Mouse (Mus musculus): ENCODE measurements at regions not wholly inside any gene's neighbourhood (a gene's known extent, or its start where the extent isn't known, plus 50 kb on each side); places are given as distances from the start of the nearest gene placed in this dataset.

DNA sequence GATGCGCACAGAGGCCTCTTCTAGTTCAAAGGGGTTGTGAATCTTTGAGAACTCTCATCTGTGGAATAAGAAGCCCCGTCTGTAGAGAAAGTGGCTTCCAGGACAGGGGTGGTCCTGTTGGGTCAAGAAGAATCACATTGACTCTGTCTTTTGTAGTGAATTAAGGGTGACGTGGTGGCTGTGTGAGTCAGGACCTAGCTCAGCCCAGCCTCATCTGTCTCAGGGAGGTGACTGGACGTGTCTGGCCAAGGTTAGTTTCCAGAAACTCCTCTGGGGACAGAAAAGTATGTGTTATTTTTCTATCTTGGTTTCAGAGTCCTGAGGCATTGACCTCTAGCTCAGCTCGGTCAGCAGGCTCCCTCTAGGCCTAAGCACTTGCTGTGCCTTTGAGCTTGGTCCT, 73.3 kb upstream of the Lep start:
- DNase-seq, result no peak

DNA sequence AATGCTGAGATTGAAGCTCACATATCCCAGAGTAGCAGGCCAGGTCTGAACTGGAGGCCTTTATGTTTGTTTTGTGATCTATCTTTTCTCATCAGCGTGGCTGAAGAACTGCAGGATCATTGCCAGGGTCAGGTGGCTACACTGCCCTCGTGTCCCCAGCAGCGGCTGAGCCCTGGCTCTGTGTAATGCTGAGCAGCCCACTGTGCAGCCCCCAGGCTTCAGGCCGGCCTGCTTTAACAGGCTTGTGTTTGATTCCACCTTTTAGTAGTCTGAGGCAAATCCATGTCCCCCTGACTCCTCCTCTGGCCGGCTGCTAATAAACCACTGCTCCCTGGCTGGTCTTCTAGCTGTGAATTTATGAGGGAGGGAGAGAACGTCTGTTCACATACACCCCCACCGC, 72.6 kb upstream of the Lep start:
- DNase-seq, result no peak

DNA sequence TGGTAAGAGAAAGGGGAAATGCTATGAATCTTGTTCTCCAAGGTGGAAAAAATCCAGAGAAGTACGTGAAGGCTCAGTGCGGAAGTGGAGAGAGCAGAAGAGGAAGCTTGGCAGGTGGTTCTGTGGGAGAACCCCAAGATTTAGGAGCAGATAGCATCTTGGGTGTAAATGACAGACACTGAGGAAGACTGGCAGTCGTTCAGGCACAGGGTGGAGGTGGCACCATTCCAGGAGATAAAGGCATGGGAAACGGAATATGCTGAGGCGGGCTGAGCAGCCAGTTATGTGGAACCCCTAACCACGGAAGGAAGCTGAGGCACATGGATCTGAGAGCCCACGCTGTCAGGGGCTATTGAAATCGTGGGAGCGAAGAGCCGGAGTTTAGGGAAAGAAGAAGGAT, 70.6 kb upstream of the Lep start:
- DNase-seq, result no peak

DNA sequence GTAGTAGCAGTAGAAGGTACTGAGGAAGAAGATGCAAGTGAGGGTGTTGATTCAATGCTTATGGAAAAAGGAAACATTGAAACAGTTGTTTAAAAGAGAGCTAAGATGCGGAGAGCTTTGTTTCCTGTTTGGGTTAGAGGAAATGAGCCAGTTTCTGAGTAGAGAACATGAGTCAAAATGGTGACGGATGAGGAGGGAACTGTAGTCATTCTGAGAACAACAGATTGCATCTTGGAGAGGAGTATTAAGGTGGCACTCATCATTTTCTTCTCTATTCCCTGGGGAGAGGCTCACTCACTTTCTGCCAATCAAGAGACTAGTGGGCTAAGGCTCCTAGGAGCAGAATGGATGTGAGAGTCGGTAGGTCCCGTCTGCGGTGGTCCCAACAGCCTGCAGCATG, 69.8 kb upstream of the Lep start:
- DNase-seq, result no peak

DNA sequence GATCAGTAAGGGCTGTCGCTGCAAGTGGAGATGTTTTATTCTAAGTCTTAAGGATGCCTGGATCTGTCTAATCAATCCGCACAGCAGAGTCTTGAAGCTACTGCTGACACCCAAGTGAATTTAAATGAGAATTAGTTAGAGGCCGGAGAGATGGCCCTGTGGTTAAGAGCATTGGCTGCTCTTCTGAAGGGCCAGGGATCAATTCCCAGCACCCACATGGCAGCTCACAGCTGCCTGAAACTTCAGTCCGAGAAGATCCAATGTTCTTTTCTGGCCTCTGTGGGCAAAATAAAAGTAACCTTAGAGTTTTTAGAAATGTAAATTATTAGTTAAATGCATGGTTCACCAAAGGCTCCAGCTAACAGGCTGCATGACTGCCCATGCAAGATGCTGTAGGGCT, 65.5 kb upstream of the Lep start:
- no peak for DNase-seq

DNA sequence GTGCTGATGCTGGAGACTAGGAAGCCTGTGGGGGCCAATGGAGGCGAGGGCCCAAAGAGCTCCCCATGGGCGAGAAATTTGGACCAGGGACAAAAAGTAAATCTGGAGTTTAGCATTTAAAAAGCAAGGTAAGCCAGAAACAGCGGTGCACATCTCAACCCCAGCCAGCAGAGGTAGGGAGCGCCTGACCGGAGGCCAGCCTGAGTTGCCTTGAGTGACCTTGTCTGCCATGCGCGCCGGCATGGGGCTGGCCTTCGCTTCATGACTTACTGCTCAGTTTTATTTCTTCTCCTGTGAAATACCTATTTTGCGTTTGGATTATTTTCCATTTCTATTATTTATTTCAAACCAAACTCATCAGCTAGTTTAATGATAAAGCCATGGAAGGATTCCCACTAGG, 64.3 kb upstream of the Lep start:
- DNase-seq, result peak in 1 of 2 experiments; percentile 10

DNA sequence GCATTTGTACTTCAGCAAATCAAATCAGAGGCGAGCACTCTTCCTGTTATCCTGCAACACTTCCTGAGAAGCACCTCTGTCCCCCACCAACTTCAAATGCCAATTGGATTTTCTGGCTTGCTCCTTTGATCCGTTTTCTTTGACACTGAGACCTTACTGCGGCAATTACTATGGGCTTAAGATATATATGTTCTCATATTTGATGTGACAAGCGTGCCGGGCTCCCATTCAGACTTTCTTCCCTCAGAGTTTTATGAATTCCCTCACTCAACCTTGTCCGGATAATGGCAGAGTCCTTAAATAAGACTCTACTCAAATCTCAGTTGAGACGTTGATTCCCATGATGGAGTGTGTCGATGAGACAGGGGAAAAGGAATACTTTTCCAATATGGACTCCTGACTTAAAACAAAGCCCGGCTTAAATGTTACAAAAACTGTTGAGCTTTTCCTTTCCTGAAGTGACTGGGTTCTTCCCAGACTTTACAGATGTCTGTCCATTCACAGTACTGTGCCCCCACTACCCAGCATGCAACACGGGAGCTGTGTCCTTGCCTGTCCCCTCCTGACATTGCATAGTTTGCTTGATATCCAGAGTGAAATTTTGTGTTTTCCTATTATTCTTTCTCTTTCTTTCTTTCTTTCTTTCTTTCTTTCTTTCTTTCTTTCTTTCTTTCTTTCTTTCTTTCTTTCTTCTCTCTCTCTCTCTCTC, 60.5 kb upstream of the Lep start:
- no peak for DNase-seq

DNA sequence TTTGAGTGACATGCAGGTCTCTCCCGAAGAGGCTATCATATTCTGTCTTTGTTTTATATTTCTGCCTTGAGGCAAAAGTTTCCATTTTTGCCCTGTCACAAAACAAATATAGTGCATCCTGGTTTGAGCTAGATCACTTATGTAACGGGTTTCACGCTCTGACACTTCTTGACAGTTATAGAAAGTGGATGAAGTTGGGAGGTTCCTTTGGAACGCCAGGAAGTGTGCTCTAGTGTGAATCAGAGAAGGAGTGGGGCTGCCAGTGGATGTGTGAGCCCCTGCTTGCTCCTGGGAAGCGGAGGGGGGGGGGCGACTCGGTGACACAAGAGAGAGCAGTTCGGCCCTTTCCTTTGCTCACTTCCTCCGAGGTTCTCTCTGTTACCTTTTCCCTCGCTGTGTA, 57.9 kb upstream of the Lep start:
- no peak for DNase-seq

DNA sequence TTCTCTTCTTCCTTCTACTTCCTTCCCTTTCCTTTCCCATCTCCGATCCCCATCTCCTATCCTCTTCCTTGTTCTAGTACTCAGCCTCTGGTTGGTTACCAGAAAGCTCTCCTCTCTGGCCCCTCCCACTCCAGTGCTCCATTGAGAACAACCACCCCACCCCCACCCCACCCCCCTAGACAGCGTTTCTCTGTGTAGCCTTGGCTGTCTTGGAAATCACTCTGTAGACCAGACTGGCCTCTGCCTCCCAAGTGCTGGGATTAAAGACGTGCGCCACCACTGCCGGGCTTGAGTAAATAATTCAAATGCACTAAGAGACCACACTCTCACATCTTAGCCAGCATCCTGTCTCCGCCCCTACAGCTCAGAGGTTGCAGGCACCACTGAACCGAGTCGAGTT, 57.2 kb upstream of the Lep start:
- no peak for DNase-seq

DNA sequence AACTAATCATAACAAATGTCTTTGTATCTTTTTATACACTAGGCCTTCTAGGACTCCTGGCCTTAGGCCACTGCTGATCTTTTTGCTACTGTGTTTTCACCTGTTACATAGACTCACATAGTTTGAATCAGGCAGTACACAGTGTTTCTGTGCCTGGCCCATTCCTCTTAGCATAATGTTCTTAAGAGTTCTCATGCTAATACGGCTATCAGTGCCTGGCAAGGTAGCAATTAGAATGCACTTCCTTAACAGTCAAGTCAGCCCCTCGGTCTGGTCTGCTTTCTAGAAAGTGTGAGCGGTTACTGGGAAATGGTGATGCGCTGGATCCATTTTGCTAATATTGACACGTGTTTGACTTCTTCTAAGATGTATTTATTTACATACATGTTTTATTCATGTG, 54.2 kb upstream of the Lep start:
- no peak for DNase-seq
